Mouse (Mus musculus): ENCODE measurements around the gene Uap1l1. TPM values are rescaled to one million over a fixed set of nuclear protein-coding genes. Genes with fewer than 3 reads are reported as not detected.

Uap1l1 gene
- 10 to 100 TPM; 24.1 to 29.2 TPM for total RNA-seq (2023)

GRCm38 (mm10) chr2:25365091-25365761 is at the start of gene Uap1l1:
TSS of gene Uap1l1 (minus strand) at chr2:25365682.

GRCm38 (mm10) chr2:25399051-25399450 is 33.6 kb upstream of the Uap1l1 start, which contains the start of gene Npdc1:
TSS of gene Npdc1 (plus strand) at chr2:25399351.

DNA sequence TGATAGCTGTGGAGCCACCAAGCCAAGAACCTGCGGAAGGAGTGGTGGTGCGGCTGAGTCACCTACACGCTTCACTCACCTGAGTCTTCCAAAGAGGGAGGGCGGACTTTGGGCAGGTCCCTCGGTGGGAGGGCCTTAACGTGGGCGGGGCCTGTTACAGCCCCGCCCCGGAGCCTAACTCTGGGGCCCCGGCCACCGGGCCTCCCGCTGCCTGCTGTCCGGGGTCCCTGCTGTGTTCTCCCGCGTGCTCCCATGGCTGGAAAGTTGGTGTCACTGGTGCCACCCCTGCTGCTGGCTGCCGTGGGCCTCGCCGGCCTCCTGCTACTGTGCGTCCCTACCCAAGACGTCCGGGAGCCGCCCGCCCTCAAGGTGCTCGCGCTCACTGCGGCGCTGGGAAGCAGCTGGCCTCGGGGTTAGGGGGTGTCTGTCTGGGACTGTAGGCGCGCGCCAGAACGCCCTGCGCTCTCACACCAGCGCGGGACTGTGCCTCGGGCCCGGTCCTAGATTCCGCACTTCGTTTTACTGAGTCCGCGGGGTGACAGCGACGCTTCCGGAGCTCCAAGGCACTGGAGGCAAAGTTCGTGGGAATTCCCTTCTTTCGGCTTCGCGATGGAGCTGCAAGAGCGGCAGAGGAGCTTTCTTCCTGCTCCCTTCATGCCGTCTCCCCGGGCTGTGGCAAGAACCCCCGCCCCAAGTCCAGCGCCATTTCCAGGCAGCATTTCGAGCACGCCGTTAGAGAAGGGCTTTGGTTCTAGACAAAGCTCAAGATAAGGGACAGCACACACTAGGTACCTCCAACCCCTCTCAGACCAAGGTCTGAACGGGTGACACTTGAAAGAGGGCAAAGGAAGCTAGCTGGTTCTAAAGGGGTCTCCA is 30.5 kb upstream of the Uap1l1 start, which contains the start of gene Entpd2:
Gene Entpd2 (plus strand): TSS at position 154 of the 876 bp plus-strand sequence.

DNA sequence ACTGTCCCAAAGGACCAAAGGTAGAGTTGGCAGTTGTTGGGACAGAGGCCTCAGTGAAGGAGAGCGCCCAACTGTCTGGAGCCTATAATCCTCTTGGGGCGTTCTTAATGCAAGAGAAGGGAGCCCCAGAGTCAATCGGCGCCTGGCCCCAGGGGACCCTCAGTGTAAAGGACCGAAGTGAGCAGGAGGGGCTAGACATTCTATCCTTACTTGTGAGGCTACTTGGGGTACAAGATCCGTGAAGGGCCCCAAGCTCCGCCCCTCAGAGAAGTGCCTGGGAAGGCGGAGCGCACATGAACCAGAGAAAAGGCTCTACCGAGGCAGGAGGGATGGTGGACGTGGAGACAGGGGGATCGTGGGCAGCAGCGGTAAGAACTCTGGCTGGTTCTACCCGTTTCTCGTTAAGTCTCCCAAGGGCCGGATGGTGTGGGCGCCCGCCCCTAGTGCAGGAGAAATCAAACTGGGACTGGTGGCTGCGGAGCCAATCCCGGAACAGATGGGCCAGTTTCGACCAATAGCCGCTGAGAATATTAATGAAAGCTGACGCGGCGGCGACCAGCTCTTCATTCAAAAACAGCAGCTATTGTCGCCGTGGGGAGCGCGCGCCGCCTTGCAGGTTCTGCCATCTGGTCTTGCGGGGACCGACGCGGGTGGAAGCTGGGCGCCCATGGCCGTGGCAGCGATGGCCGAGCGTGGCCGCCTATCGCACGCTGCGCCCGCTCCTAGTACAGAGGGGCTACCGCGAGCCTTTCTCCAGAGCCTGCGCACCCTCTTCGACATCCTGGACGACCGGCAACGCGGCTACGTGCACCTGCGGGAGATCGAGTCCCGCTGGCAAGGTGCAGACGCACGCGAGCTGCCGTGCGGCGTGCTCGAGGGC is 6.5 kb upstream of the Uap1l1 start, which contains the start of gene Sapcd2:
Gene Sapcd2 (plus strand): TSS at position 558 of the 880 bp plus-strand sequence.

DNA sequence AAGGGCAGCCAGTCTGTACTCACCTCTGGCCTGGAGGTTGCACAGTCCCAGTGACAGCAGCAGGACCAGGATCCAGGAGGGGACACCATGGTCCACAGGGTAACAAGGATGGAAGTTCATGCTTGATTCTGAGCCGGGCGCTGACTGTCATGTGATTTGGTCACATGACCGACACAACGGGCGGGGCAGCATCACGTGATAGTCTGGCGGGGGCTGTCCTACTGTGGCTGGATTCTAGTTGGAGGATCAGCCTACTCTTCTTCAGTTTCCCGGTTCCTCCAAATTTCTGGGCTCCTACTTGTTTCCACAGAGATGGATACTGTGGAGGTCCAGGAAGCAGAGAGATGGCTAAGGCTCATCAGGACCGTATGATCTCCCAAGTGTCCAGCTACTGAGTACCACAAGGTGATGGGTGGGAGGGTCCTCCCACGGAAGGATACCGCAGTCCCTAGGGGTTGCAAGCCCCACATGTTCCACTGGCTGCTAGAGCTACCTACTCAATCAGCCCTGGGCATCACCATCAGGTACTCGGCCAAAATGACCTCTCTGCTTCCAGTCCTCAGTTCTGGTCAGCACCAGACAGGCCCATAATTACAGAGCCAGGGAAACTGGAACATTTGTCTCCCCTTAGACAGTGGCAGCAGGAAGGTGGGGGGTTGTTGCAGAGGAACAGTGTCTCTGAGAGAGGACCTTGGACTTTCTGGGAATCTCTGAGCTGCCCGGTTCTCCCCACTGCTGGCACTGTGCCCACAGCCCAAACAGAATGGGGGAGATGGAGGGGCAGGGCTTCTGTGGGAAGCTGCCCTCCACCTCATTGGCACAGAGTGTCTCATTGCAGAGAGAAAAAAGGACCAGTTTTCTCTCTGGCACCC is 9.0 kb downstream of the Uap1l1 start, which contains the start of gene Dpp7:
Gene Dpp7 (minus strand): TSS at position 152 of the 872 bp plus-strand sequence.

GRCm38 (mm10) chr2:25332286-25333160 is 33.0 kb downstream of the Uap1l1 start, which contains the start of gene Man1b1:
TSS of gene Man1b1 (plus strand) at chr2:25332338.

DNA sequence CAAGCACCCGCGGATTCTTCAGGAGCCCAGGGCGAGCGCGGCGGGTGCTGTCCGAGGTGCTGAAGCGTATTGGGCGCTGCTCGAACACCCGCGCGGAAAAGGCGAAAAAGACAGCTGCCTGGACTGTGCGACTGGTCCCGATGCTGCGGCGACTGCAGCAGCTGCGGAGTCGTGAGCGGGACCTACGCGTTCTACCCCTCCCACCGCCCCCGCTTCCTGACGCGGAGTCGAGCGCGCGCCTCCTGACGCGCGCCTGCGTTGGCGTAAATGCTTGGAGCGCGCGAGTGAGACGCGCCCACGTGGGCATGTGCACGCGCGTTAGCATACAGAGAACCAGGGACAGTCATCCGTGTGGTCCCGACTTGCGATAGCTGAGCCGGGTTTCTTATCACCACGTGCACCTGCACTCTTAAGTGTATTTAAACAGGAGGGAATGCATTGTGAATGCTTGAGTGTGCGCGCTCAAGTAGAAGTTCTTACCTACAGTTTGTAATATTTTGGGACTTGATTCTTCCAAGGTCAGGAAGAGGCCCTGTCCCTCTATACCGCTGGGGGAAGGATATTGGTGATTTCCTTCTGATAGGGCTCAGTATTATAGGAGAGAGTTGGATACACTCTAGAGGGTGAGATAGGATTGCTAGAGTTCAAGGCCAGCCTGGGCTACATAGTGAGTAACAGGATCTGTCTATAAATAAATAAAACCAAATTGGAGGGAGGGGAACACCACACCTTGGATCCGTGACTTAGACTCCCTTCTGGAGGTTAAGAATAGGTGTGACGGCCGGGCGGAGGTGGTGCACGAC is 46.3 kb downstream of the Uap1l1 start, which contains the start of gene Grin1:
Gene Grin1 (minus strand): TSS at position 217 of the 803 bp plus-strand sequence.

Other genes starting within 250 kb of the Uap1l1 start
- gene Nrarp, start 184.9 kb downstream of the Uap1l1 start, total RNA-seq (2023): 1 to 10 TPM in 1 of 2 experiments, under 1 TPM in 1; 0.86 to 1.8 TPM
- gene Tor4a, start 168.8 kb downstream of the Uap1l1 start, total RNA-seq (2023): 10 to 100 TPM; 40.2 to 43.9 TPM
- gene Nelfb, start 154.2 kb downstream of the Uap1l1 start, total RNA-seq (2023): 10 to 100 TPM; 54.4 to 55.1 TPM
- under 1 TPM in 1 of 2 experiments, not detected in 1; 0.44 TPM for gene Stpg3, start 151.0 kb downstream of the Uap1l1 start, total RNA-seq (2023)
- not detected for gene Fam166a, start 146.9 kb downstream of the Uap1l1 start, total RNA-seq (2023)
- 100 to 1,000 TPM; 295 to 367 TPM for gene Tubb4b, start 141.0 kb downstream of the Uap1l1 start, total RNA-seq (2023)
- not detected for gene Slc34a3, start 131.3 kb downstream of the Uap1l1 start, total RNA-seq (2023)
- not detected for gene Rnf224, start 128.9 kb downstream of the Uap1l1 start, total RNA-seq (2023)
- under 1 TPM in 1 of 2 experiments, not detected in 1; 0.55 TPM for gene Rnf208, start 123.4 kb downstream of the Uap1l1 start, total RNA-seq (2023)
- gene Cysrt1, start 123.2 kb downstream of the Uap1l1 start, total RNA-seq (2023): not detected
- 1 to 10 TPM; 1.2 to 3.4 TPM for gene AL732309.1, start 118.8 kb downstream of the Uap1l1 start, total RNA-seq (2023)
- gene Tmem203, start 110.2 kb downstream of the Uap1l1 start, total RNA-seq (2023): 10 to 100 TPM; 16.7 to 17.8 TPM
- gene Tprn, start 103.1 kb downstream of the Uap1l1 start, total RNA-seq (2023): 10 to 100 TPM in 1 of 2 experiments, 1 to 10 TPM in 1; 9.3 to 13.0 TPM
- gene Ssna1, start 93.2 kb downstream of the Uap1l1 start, total RNA-seq (2023): 10 to 100 TPM; 65.3 to 70.3 TPM
- gene Anapc2, start 93.2 kb downstream of the Uap1l1 start, total RNA-seq (2023): 10 to 100 TPM; 67.8 to 79.9 TPM
- gene Tmem210, start 77.5 kb downstream of the Uap1l1 start, total RNA-seq (2023): not detected
- not detected for gene Lrrc26, start 75.8 kb downstream of the Uap1l1 start, total RNA-seq (2023)
- gene Grin1, start 46.5 kb downstream of the Uap1l1 start, total RNA-seq (2023): not detected
- 10 to 100 TPM; 35.1 to 42.7 TPM for gene Man1b1, start 33.3 kb downstream of the Uap1l1 start, total RNA-seq (2023)
- 10 to 100 TPM; 13.4 to 14.6 TPM for gene Dpp7, start 9.3 kb downstream of the Uap1l1 start, total RNA-seq (2023)
- gene Sapcd2, start 6.6 kb upstream of the Uap1l1 start, total RNA-seq (2023): 10 to 100 TPM in 1 of 2 experiments, 1 to 10 TPM in 1; 9.8 to 12.2 TPM
- gene Entpd2, start 30.2 kb upstream of the Uap1l1 start, total RNA-seq (2023): not detected
- 1 to 10 TPM in 1 of 2 experiments, not detected in 1; 1.0 TPM for gene Npdc1, start 33.7 kb upstream of the Uap1l1 start, total RNA-seq (2023)
- 10 to 100 TPM; 20.7 to 24.1 TPM for gene Fut7, start 57.6 kb upstream of the Uap1l1 start, total RNA-seq (2023)
- 10 to 100 TPM; 21.7 to 22.3 TPM for gene Abca2, start 63.0 kb upstream of the Uap1l1 start, total RNA-seq (2023)
- not detected for gene Clic3, start 91.2 kb upstream of the Uap1l1 start, total RNA-seq (2023)
- gene Paxx, start 95.4 kb upstream of the Uap1l1 start, total RNA-seq (2023): 10 to 100 TPM; 47.2 to 49.2 TPM
- gene Ptgds, start 104.4 kb upstream of the Uap1l1 start, total RNA-seq (2023): not detected
- gene Lcn12, start 128.2 kb upstream of the Uap1l1 start, total RNA-seq (2023): not detected
- gene Fbxw5, start 135.1 kb upstream of the Uap1l1 start, total RNA-seq (2023): 10 to 100 TPM; 25.2 to 34.4 TPM
- under 1 TPM in 1 of 2 experiments, not detected in 1; 0.95 TPM for gene C8g, start 136.0 kb upstream of the Uap1l1 start, total RNA-seq (2023)
- 10 to 100 TPM; 21.7 to 24.5 TPM for gene Traf2, start 181.3 kb upstream of the Uap1l1 start, total RNA-seq (2023)
- 100 to 1,000 TPM in 1 of 2 experiments, 10 to 100 TPM in 1; 97.5 to 101 TPM for gene Edf1, start 192.2 kb upstream of the Uap1l1 start, total RNA-seq (2023)
- gene Mamdc4, start 209.2 kb upstream of the Uap1l1 start, total RNA-seq (2023): under 1 TPM; 0.51 to 0.99 TPM
- 1 to 10 TPM; 8.1 to 8.8 TPM for gene Phpt1, start 209.5 kb upstream of the Uap1l1 start, total RNA-seq (2023)
- not detected for gene Ajm1, start 216.1 kb upstream of the Uap1l1 start, total RNA-seq (2023)
- 10 to 100 TPM; 34.0 to 41.8 TPM for gene Rabl6, start 242.8 kb upstream of the Uap1l1 start, total RNA-seq (2023)

All from neutrophil, adult 83 days (primary cell).